Mouse (Mus musculus) CH12.LX (cell line): ENCODE measurements around the gene Cdadc1.

Experiments used
- CTCF ChIP-seq, 2 experiments: IDR thresholded peaks in 1 of 2; conservative IDR thresholded peaks in 1 of 2; 2 replicates each; pipeline ENCODE4 v1.5.1; 2011 to 2012; ENCODE audit warnings: low read depth in 2 of 2, low read length in 2 of 2, improper control_type of control experiment in 1 of 2, inconsistent platforms in 1 of 2, mild to moderate bottlenecking in 1 of 2, moderate library complexity in 1 of 2
- JUN ChIP-seq: IDR thresholded peaks from 2 replicates; pipeline ENCODE4 v1.6.1; 2011; ENCODE audit warnings: low read depth, mild to moderate bottlenecking, low read length, improper control_type of control experiment, moderate library complexity; ENCODE audit not compliant: insufficient read depth
- JUND ChIP-seq: conservative IDR thresholded peaks from 2 replicates; pipeline ENCODE4 v1.6.1; 2011; ENCODE audit warnings: low read depth, low read length, improper control_type of control experiment
- MEF2A ChIP-seq: IDR thresholded peaks from 2 replicates; pipeline ENCODE4 v1.6.1; 2014; ENCODE audit warnings: low read depth, mild to moderate bottlenecking, inconsistent platforms, low read length, improper control_type of control experiment, borderline replicate concordance
- MXI1 ChIP-seq: IDR thresholded peaks from 2 replicates; pipeline ENCODE4 v1.6.1; 2011; ENCODE audit warnings: mild to moderate bottlenecking, low read depth, low read length, improper control_type of control experiment
- MYC ChIP-seq: IDR thresholded peaks from 2 replicates; pipeline ENCODE4 v1.6.1; 2011; ENCODE audit warnings: low read depth, mild to moderate bottlenecking, improper control_type of control experiment, low read length
- POLR2A ChIP-seq: IDR thresholded peaks from 2 replicates; pipeline ENCODE4 v1.6.1; 2011; ENCODE audit warnings: low read depth, mild to moderate bottlenecking, improper control_type of control experiment, low read length
- TCF12 ChIP-seq: IDR thresholded peaks from 2 replicates; pipeline ENCODE4 v1.6.1; 2014; ENCODE audit warnings: low read depth, mild to moderate bottlenecking, inconsistent platforms, low read length, improper control_type of control experiment
- ZNF384 ChIP-seq: IDR thresholded peaks from 2 replicates; pipeline ENCODE4 v1.6.1; 2012; ENCODE audit warnings: low read depth, low read length, improper control_type of control experiment, inconsistent platforms

GRCm38 (mm10) chr14:59540761-59541160 lies 57.0 kb downstream of the Cdadc1 start:
- TF ChIP-seq MYC, result no peak
- no peak for TF ChIP-seq CTCF (conservative IDR thresholded peaks at IDR 0.05 in 1 of 2, IDR thresholded peaks at IDR 0.05 in 1 of 2; ENCODE audit: low read depth in 2 of 2, low read length in 2 of 2)
- TF ChIP-seq JUN, result no peak
- TF ChIP-seq ZNF384, result no peak
- no peak for TF ChIP-seq POLR2A
- TF ChIP-seq MEF2A, result no peak
- no peak for TF ChIP-seq TCF12
- no peak for TF ChIP-seq JUND
- TF ChIP-seq MXI1, result no peak
